Mouse (Mus musculus): ENCODE measurements around the gene Efna3.

Gene Efna3

GRCm38 (mm10) chr3:89322514-89323165, at the start of gene Efna3:
TSS of gene Efna3 (minus strand) at chr3:89322965.
- DNase-seq = peak; percentile 61 to 78

GRCm38 (mm10) chr3:89367338-89367737, 44.6 kb upstream of the Efna3 start:
- DNase-seq = peak in 1 of 2 experiments; percentile 67

GRCm38 (mm10) chr3:89365486-89366414, 43.0 kb upstream of the Efna3 start:
- DNase-seq = no peak

- DNase-seq = no peak
These were observed 42.4 kb upstream of the Efna3 start, which contains the start of gene Dcst1 for GRCm38 (mm10) chr3:89365153-89365485. TSS of gene Dcst1 (minus strand) at chr3:89365253.

- DNase-seq = no peak
These were observed 41.9 kb upstream of the Efna3 start for GRCm38 (mm10) chr3:89364631-89365030.

GRCm38 (mm10) chr3:89361675-89362074, 38.9 kb upstream of the Efna3 start, which contains the start of gene Dcst2:
TSS of gene Dcst2 (plus strand) at chr3:89361975.
- no peak for DNase-seq

GRCm38 (mm10) chr3:89360237-89360636, 37.5 kb upstream of the Efna3 start:
- no peak for DNase-seq

- no peak for DNase-seq
These were observed 36.9 kb upstream of the Efna3 start for GRCm38 (mm10) chr3:89359630-89360029.

- no peak for DNase-seq
These were observed 33.3 kb upstream of the Efna3 start for GRCm38 (mm10) chr3:89356029-89356428.

- peak; percentile 41 to 84 for DNase-seq
These were observed 32.7 kb upstream of the Efna3 start for GRCm38 (mm10) chr3:89355512-89355902.

- DNase-seq = peak; percentile 90 to 94
These were observed 32.2 kb upstream of the Efna3 start for GRCm38 (mm10) chr3:89354816-89355511.

GRCm38 (mm10) chr3:89351271-89351670, 28.5 kb upstream of the Efna3 start:
- peak; percentile 63 to 77 for DNase-seq

- DNase-seq = peak; percentile 93
These were observed 27.2 kb upstream of the Efna3 start, which contains the start of gene Adam15 for GRCm38 (mm10) chr3:89349869-89350501. TSS of gene Adam15 (minus strand) at chr3:89349996.

GRCm38 (mm10) chr3:89348911-89349868, 26.4 kb upstream of the Efna3 start:
- DNase-seq = peak; percentile 61 to 88

GRCm38 (mm10) chr3:89347916-89348315, 25.2 kb upstream of the Efna3 start:
- DNase-seq = peak; percentile 48 to 79

GRCm38 (mm10) chr3:89346815-89347540, 24.2 kb upstream of the Efna3 start:
- no peak for DNase-seq

- peak in 1 of 2 experiments; percentile 71 for DNase-seq
These were observed 20.5 kb upstream of the Efna3 start for GRCm38 (mm10) chr3:89343279-89343678.

- no peak for DNase-seq
These were observed 19.0 kb upstream of the Efna3 start for GRCm38 (mm10) chr3:89341794-89342193.

GRCm38 (mm10) chr3:89340465-89340864, 17.7 kb upstream of the Efna3 start:
- DNase-seq = peak; percentile 78 to 79

GRCm38 (mm10) chr3:89339416-89339815, 16.7 kb upstream of the Efna3 start:
- DNase-seq = peak; percentile 75 to 84

Data from kidney, postnatal 25 days (tissue).